Mouse (Mus musculus): ENCODE data around the gene Troap. TPM values are rescaled to one million over a fixed set of nuclear protein-coding genes. Genes with fewer than 3 reads are reported as not detected.

Troap gene
- total RNA-seq, 2 experiments from 2014 or later, result 37.9 to 40.8 TPM

Other genes starting within 250 kb of the Troap start
- gene Prkag1, start 243.1 kb upstream of the Troap start, total RNA-seq (2014; fragmentation: Nextera tagmentation), result 61.3 and 121 TPM in 2 replicates
- gene Prkag1, start 243.1 kb upstream of the Troap start, total RNA-seq (2017), result 120 and 143 TPM in 2 replicates
- 55.2 and 72.7 TPM in 2 replicates for gene Kmt2d, start 203.4 kb upstream of the Troap start, total RNA-seq (2014; fragmentation: Nextera tagmentation)
- gene Kmt2d, start 203.4 kb upstream of the Troap start, total RNA-seq (2017), result 27.5 and 31.8 TPM in 2 replicates
- 17.4 and 25.2 TPM in 2 replicates for gene Rhebl1, start 180.0 kb upstream of the Troap start, total RNA-seq (2014; fragmentation: Nextera tagmentation)
- 4.3 and 9.4 TPM in 2 replicates for gene Rhebl1, start 180.0 kb upstream of the Troap start, total RNA-seq (2017)
- gene Dhh, start 176.0 kb upstream of the Troap start, total RNA-seq (2014; fragmentation: Nextera tagmentation), result not detected in 2 replicates
- gene Dhh, start 176.0 kb upstream of the Troap start, total RNA-seq (2017), result not detected in 2 replicates
- gene Lmbr1l, start 156.3 kb upstream of the Troap start, total RNA-seq (2014; fragmentation: Nextera tagmentation), result 8.7 and 14.5 TPM in 2 replicates
- 5.7 and 12.0 TPM in 2 replicates for gene Lmbr1l, start 156.3 kb upstream of the Troap start, total RNA-seq (2017)
- 2,322 and 3,225 TPM in 2 replicates for gene Tuba1b, start 140.0 kb upstream of the Troap start, total RNA-seq (2014; fragmentation: Nextera tagmentation)
- gene Tuba1b, start 140.0 kb upstream of the Troap start, total RNA-seq (2017), result 801 and 969 TPM in 2 replicates
- gene Gm49450, start 121.0 kb upstream of the Troap start, total RNA-seq (2014; fragmentation: Nextera tagmentation), result not detected in 2 replicates
- not detected in 2 replicates for gene Gm49450, start 121.0 kb upstream of the Troap start, total RNA-seq (2017)
- gene Tuba1a, start 120.9 kb upstream of the Troap start, total RNA-seq (2014; fragmentation: Nextera tagmentation), result 4.5 and 10.2 TPM in 2 replicates
- 9.7 and 16.0 TPM in 2 replicates for gene Tuba1a, start 120.9 kb upstream of the Troap start, total RNA-seq (2017)
- 85.6 and 109 TPM in 2 replicates for gene Tuba1c, start 44.7 kb upstream of the Troap start, total RNA-seq (2014; fragmentation: Nextera tagmentation)
- gene Tuba1c, start 44.7 kb upstream of the Troap start, total RNA-seq (2017), result 34.5 and 41.4 TPM in 2 replicates
- not detected in 2 replicates for gene Prph, start 19.4 kb upstream of the Troap start, total RNA-seq (2014; fragmentation: Nextera tagmentation)
- gene Prph, start 19.4 kb upstream of the Troap start, total RNA-seq (2017), result not detected in 2 replicates
- gene C1ql4, start 13.2 kb downstream of the Troap start, total RNA-seq (2014; fragmentation: Nextera tagmentation), result not detected in 2 replicates
- gene C1ql4, start 13.2 kb downstream of the Troap start, total RNA-seq (2017), result not detected in 2 replicates
- not detected in 2 replicates for gene Dnajc22, start 18.6 kb downstream of the Troap start, total RNA-seq (2014; fragmentation: Nextera tagmentation)
- gene Dnajc22, start 18.6 kb downstream of the Troap start, total RNA-seq (2017), result not detected in 2 replicates
- not detected in 2 replicates for gene Spats2, start 51.3 kb downstream of the Troap start, total RNA-seq (2014; fragmentation: Nextera tagmentation)
- gene Spats2, start 51.3 kb downstream of the Troap start, total RNA-seq (2017), result 0.61 TPM in 1 of 2 replicates, not detected in the other
- not detected in 2 replicates for gene Kcnh3, start 150.3 kb downstream of the Troap start, total RNA-seq (2014; fragmentation: Nextera tagmentation)
- gene Kcnh3, start 150.3 kb downstream of the Troap start, total RNA-seq (2017), result not detected in 2 replicates
- 59.7 and 60.4 TPM in 2 replicates for gene Mcrs1, start 177.4 kb downstream of the Troap start, total RNA-seq (2014; fragmentation: Nextera tagmentation)
- 23.4 and 35.3 TPM in 2 replicates for gene Mcrs1, start 177.4 kb downstream of the Troap start, total RNA-seq (2017)
- gene Prpf40b, start 220.5 kb downstream of the Troap start, total RNA-seq (2014; fragmentation: Nextera tagmentation), result 26.2 and 41.2 TPM in 2 replicates
- gene Prpf40b, start 220.5 kb downstream of the Troap start, total RNA-seq (2017), result 1.4 and 3.5 TPM in 2 replicates
- not detected in 2 replicates for gene Fam186b, start 221.3 kb downstream of the Troap start, total RNA-seq (2014; fragmentation: Nextera tagmentation)
- gene Fam186b, start 221.3 kb downstream of the Troap start, total RNA-seq (2017), result not detected in 2 replicates

Measured in megakaryocyte-erythroid progenitor cell, adult 5-6 weeks (primary cell).